19 mouse cellular contexts compared by ENCODE assay signal in the genomic region with DNA sequence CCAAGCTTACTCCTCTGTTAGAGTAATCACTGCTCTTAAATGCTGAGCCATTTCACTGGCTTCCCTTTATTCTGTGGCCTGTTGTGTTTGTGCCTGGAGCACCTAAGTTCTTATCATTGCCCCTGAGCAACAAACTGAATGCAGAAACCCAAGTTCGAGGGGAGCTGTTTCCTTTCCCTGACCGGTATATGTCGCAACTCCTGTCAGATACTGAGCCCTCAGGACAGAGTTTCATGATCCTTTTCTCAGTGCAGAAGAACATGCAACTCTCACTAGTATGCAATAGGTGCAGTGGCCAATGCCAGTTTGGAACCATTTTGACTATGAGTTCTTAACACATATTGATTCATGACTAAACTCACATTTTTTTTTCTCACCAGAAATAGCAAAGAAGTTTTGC. TPM values are rescaled to one million over a fixed set of nuclear protein-coding genes. Genes with fewer than 3 reads are reported as not detected.
A peak's percentile ranks its signal among the peaks of the same experiment; 100 is the strongest.
DNase-seq lines count a peak whose midpoint lies in the region; ATAC-seq and TF ChIP-seq lines count a peak whose summit lies in the region.
"Had no signal": no experiment of that assay in that cellular context is flagged by ENCODE, and none has a peak within 500 bp of the region (broad histone marks: within the 10 kb centered on the region; RNA-seq: fewer than 3 reads in every experiment).

No protein-coding gene starts in this region.

- no peak overlapping the region for H3ac ChIP-seq in C2C12 (ENCODE audit: control insufficient read depth, insufficient read length, low read depth)

- peaks cover 13% of the 10 kb centered on the region for H3K4me1 ChIP-seq in limb, embryonic 10.5 days
- H3K4me1 ChIP-seq in liver, postnatal 0 days (ENCODE audit: insufficient read depth) = peaks cover 3% of the 10 kb centered on the region; the same call in 1 of the 2 replicates
- H3K4me1 ChIP-seq in embryonic facial prominence, embryonic 10.5 days = peaks cover 15% of the 10 kb centered on the region
- H3K4me1 ChIP-seq in hindbrain, embryonic 16.5 days (ENCODE audit: control insufficient read depth, insufficient read depth, low read depth, low read length) = peaks cover 9% of the 10 kb centered on the region

- H3K9ac ChIP-seq in liver, postnatal 0 days (replicated peaks) = no peak overlapping the region
- no peak overlapping the region for H3K9ac ChIP-seq in hindbrain, embryonic 16.5 days (ENCODE audit: low read depth, low read length)
- H3K9ac ChIP-seq: hindbrain, embryonic 14.5 days; midbrain, embryonic 12.5 days had no signal

- TF ChIP-seq EP300 in liver, postnatal 0 days (IDR thresholded peaks at IDR 0.05; ENCODE audit: low read depth) = no peak

- no peak overlapping the region for H3K27ac ChIP-seq in limb, embryonic 10.5 days
- peak overlapping the region; percentile 20 for H3K27ac ChIP-seq in liver, postnatal 0 days (ENCODE audit: low read depth)
- H3K27ac ChIP-seq in embryonic facial prominence, embryonic 10.5 days (replicated peaks) = no peak overlapping the region
- H3K27ac ChIP-seq in hindbrain, embryonic 16.5 days (ENCODE audit: low read depth, low read length) = no peak overlapping the region
- H3K27ac ChIP-seq: hindbrain, embryonic 14.5 days; layer of hippocampus, adult 2 months; left cerebral cortex, adult 2 months; midbrain, embryonic 12.5 days had no signal

- TF ChIP-seq CTCF in C2C12 (IDR thresholded peaks at IDR 0.05; ENCODE audit: control insufficient read depth, insufficient read depth, insufficient read length) = no peak
- no peak for TF ChIP-seq CTCF in liver, postnatal 0 days (IDR thresholded peaks at IDR 0.05; ENCODE audit: low read depth)

- peaks cover 77% of the 10 kb centered on the region for H3K79me2 ChIP-seq in C2C12 (ENCODE audit: control insufficient read depth, insufficient read depth)

- peaks cover 64% of the 10 kb centered on the region for H3K79me3 ChIP-seq in C2C12 (ENCODE audit: low read depth)

- H3K36me3 ChIP-seq in C2C12 (ENCODE audit: control insufficient read depth, insufficient read depth) = peaks cover 20% of the 10 kb centered on the region
- H3K36me3 ChIP-seq in limb, embryonic 10.5 days = no peaks in the 10 kb centered on the region
- H3K36me3 ChIP-seq in liver, postnatal 0 days (replicated peaks; ENCODE audit: insufficient read depth, low read length) = no peaks in the 10 kb centered on the region
- no peaks in the 10 kb centered on the region for H3K36me3 ChIP-seq in embryonic facial prominence, embryonic 10.5 days (replicated peaks)
- H3K36me3 ChIP-seq in hindbrain, embryonic 16.5 days (ENCODE audit: control insufficient read depth, insufficient read depth, low read length) = no peaks in the 10 kb centered on the region
- H3K36me3 ChIP-seq: midbrain, embryonic 12.5 days had no signal

- no peaks in the 10 kb centered on the region for H3K9me3 ChIP-seq in limb, embryonic 10.5 days (replicated peaks)
- H3K9me3 ChIP-seq in liver, postnatal 0 days (ENCODE audit: low read length) = no peaks in the 10 kb centered on the region
- no peaks in the 10 kb centered on the region for H3K9me3 ChIP-seq in embryonic facial prominence, embryonic 10.5 days
- H3K9me3 ChIP-seq in hindbrain, embryonic 16.5 days (ENCODE audit: control insufficient read depth, low read length) = no peaks in the 10 kb centered on the region
- H3K9me3 ChIP-seq: midbrain, embryonic 12.5 days had no signal

- no peaks in the 10 kb centered on the region for H3K27me3 ChIP-seq in C2C12 (ENCODE audit: control insufficient read depth, insufficient read depth, insufficient read length)
- peaks cover 48% of the 10 kb centered on the region for H3K27me3 ChIP-seq in limb, embryonic 10.5 days (ENCODE audit: low read depth, poor library complexity, severe bottlenecking)
- H3K27me3 ChIP-seq in liver, postnatal 0 days (ENCODE audit: insufficient read depth, low read length) = no peaks in the 10 kb centered on the region
- peaks cover 65% of the 10 kb centered on the region for H3K27me3 ChIP-seq in embryonic facial prominence, embryonic 10.5 days (replicated peaks; ENCODE audit: low read depth, poor library complexity, severe bottlenecking)
- peaks cover 3% of the 10 kb centered on the region for H3K27me3 ChIP-seq in hindbrain, embryonic 16.5 days (replicated peaks; ENCODE audit: control insufficient read depth, insufficient read depth, low read length)

- DNase-seq in 3T3-L1 (ENCODE audit: low read depth, low spot score) = peak; percentile 20
- no peak for DNase-seq in limb, embryonic 10.5 days (ENCODE audit: low spot score)
- DNase-seq in liver, postnatal 0 days = no peak
- no peak for DNase-seq in MN1 (ENCODE audit: low spot score)
- no peak for DNase-seq in embryonic facial prominence, embryonic 10.5 days (ENCODE audit: low spot score)
- DNase-seq: cerebellum, adult 11-12 months; embryo, embryonic 11 days; heart, postnatal 10 days; kidney, adult 8-10 months; lung, postnatal 36 days; right cerebral cortex, postnatal 25 days had no signal

- WGBS in limb, embryonic 10.5 days = 88% methylated on average over 3 of the region's 3 CpGs
- WGBS in liver, postnatal 0 days (ENCODE audit: insufficient replicate concordance) = 17% methylated on average over 3 of the region's 3 CpGs
- WGBS in embryonic facial prominence, embryonic 10.5 days = 86% methylated on average over 3 of the region's 3 CpGs
- WGBS in hindbrain, embryonic 16.5 days = 85% methylated on average over 3 of the region's 3 CpGs

- peak overlapping the region; percentile 49 for H3K4me2 ChIP-seq in liver, postnatal 0 days (ENCODE audit: low read depth, low read length)
- no peak overlapping the region for H3K4me2 ChIP-seq in hindbrain, embryonic 16.5 days (ENCODE audit: low read length)
- H3K4me2 ChIP-seq: hindbrain, embryonic 14.5 days; midbrain, embryonic 12.5 days had no signal

- H3K4me3 ChIP-seq in C2C12 (ENCODE audit: insufficient read depth, poor library complexity, severe bottlenecking) = no peak overlapping the region
- peak overlapping the region; percentile 13; the same call in 1 of the 2 replicates for H3K4me3 ChIP-seq in limb, embryonic 10.5 days
- H3K4me3 ChIP-seq in liver, postnatal 0 days (ENCODE audit: low read depth, low read length) = no peak overlapping the region; the same call in 1 of the 2 replicates
- no peak overlapping the region for H3K4me3 ChIP-seq in embryonic facial prominence, embryonic 10.5 days
- H3K4me3 ChIP-seq in hindbrain, embryonic 16.5 days (ENCODE audit: low read length) = no peak overlapping the region
- H3K4me3 ChIP-seq: layer of hippocampus, adult 2 months; left cerebral cortex, adult 2 months; midbrain, embryonic 12.5 days had no signal

- no peak for ATAC-seq in liver, postnatal 0 days
- ATAC-seq in hindbrain, embryonic 16.5 days = no peak
- ATAC-seq: activated CD4-positive, CD25-positive, alpha-beta regulatory T cell, adult 4 months; forebrain, embryonic 16.5 days had no signal

TF ChIP-seq in C2C12, 6 proteins besides CTCF, POLR2A, EP300 and RAD21:
- TF ChIP-seq USF1 (IDR thresholded peaks at IDR 0.05; ENCODE audit: low read depth) (no peak), MYOG (IDR thresholded peaks at IDR 0.05; ENCODE audit: control insufficient read depth, extremely low read depth, insufficient read length) (no peak), MAX (IDR thresholded peaks at IDR 0.05) (no peak), FOSL1 (IDR thresholded peaks at IDR 0.05; ENCODE audit: insufficient read depth, low read length, poor library complexity, severe bottlenecking) (no peak), CEBPB (IDR thresholded peaks at IDR 0.05; ENCODE audit: low read depth) (peak; percentile 71), MYOD1 (IDR thresholded peaks at IDR 0.05; ENCODE audit: control insufficient read depth, insufficient read length, low read depth) (no peak)

RNA-seq across cellular contexts. Expression of a gene that starts 2.9 kb away (rescaled TPM):
- polyA plus RNA-seq in C2C12 (2012; fragmentation: generic; extraction: Trizol) = 10.2 TPM
- 8.4 and 11.5 TPM in 2 replicates for polyA plus RNA-seq in limb, embryonic 10.5 days (2016; fragmentation: Nextera tagmentation; extraction: Ambion mirVana)
- 7.2 and 8.2 TPM in 2 replicates for polyA plus RNA-seq in liver, postnatal 0 days (2015; fragmentation: Nextera tagmentation; extraction: Ambion mirVana)
- polyA plus RNA-seq in embryonic facial prominence, embryonic 10.5 days (2016; fragmentation: Nextera tagmentation; extraction: Ambion mirVana) = 1.9 and 2.0 TPM in 2 replicates
- polyA plus RNA-seq in hindbrain, embryonic 16.5 days (2015; fragmentation: Nextera tagmentation; extraction: Ambion mirVana) = 1.8 and 2.2 TPM in 2 replicates
- polyA plus RNA-seq: activated CD4-positive, CD25-positive, alpha-beta regulatory T cell, adult 4 months had no signal
